Mouse (Mus musculus): ENCODE data around the gene Sipa1l2.

Sipa1l2 gene

GRCm38 (mm10) chr8:125474876-125475275 lies 94.7 kb downstream of the Sipa1l2 start:
- Histone ChIP-seq H3K9me3 (ENCODE audit: low read length) (no peaks in the 10 kb centered on the region), H3K4me1 (replicated peaks; ENCODE audit: low read depth, low read length) (peaks cover 70% of the 10 kb centered on the region), H3K27me3 (ENCODE audit: insufficient read depth, low read length) (no peaks in the 10 kb centered on the region), H3K4me3 (replicated peaks; ENCODE audit: low read length) (no peak overlapping the region), H3K36me3 (ENCODE audit: insufficient read depth, low read length) (peaks cover 43% of the 10 kb centered on the region)
- TF ChIP-seq NANOG (IDR thresholded peaks at IDR 0.05; ENCODE audit: borderline replicate concordance, low read length) (no peak), POU5F1 (IDR thresholded peaks at IDR 0.05; ENCODE audit: borderline replicate concordance, low read length) (no peak), CTCF (conservative IDR thresholded peaks at IDR 0.05; ENCODE audit: low read length) (no peak)

GRCm38 (mm10) chr8:125471374-125471773 lies 98.2 kb downstream of the Sipa1l2 start:
- no peak overlapping the region for H3K4me3 ChIP-seq (replicated peaks; ENCODE audit: low read length)
- no peaks in the 10 kb centered on the region for H3K9me3 ChIP-seq (ENCODE audit: low read length)
- no peaks in the 10 kb centered on the region for H3K27me3 ChIP-seq (ENCODE audit: insufficient read depth, low read length)
- peaks cover 64% of the 10 kb centered on the region for H3K36me3 ChIP-seq (ENCODE audit: insufficient read depth, low read length)
- H3K4me1 ChIP-seq (replicated peaks; ENCODE audit: low read depth, low read length), result peaks cover 50% of the 10 kb centered on the region
- TF ChIP-seq NANOG (IDR thresholded peaks at IDR 0.05; ENCODE audit: borderline replicate concordance, low read length) (no peak), CTCF (conservative IDR thresholded peaks at IDR 0.05; ENCODE audit: low read length) (no peak), POU5F1 (IDR thresholded peaks at IDR 0.05; ENCODE audit: borderline replicate concordance, low read length) (no peak)

DNA sequence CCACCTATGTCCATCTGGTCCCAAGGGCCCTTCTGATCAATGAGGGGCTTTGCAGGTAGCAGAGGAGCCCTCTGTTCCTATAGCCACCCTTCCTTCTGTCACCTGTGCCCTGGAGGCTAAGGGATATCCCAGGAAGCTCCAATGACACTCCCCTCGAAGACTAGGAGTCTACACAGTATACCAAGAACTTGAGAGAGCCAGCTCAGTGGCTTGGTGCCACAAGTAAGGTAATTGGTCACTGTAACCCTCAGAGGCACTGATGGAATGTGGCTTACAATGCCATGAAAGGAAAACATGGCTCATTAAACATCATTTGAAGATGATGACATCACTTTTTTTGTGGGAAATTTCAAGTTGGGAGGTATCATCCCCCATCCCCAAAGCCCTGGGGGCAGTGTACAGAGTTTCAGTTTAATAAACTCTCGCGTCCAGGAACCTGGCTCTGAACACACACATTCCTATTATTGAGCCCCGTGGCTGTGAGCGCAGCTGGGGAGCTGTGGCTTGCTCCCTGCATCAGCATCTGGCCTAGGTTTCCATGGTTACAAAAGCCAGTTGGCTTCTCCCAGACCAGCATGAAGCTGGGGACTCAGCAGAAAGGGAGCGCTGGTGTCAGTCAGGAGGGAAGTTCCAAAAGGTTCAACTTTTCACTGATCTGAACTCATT lies 104.3 kb downstream of the Sipa1l2 start:
- no peak overlapping the region for H3K4me3 ChIP-seq (replicated peaks; ENCODE audit: low read length)
- TF ChIP-seq CTCF (conservative IDR thresholded peaks at IDR 0.05; ENCODE audit: low read length), result no peak
- no peak for TF ChIP-seq NANOG (IDR thresholded peaks at IDR 0.05; ENCODE audit: borderline replicate concordance, low read length)
- no peak for TF ChIP-seq POU5F1 (IDR thresholded peaks at IDR 0.05; ENCODE audit: borderline replicate concordance, low read length)
- H3K27me3 ChIP-seq (ENCODE audit: insufficient read depth, low read length), result no peaks in the 10 kb centered on the region

DNA sequence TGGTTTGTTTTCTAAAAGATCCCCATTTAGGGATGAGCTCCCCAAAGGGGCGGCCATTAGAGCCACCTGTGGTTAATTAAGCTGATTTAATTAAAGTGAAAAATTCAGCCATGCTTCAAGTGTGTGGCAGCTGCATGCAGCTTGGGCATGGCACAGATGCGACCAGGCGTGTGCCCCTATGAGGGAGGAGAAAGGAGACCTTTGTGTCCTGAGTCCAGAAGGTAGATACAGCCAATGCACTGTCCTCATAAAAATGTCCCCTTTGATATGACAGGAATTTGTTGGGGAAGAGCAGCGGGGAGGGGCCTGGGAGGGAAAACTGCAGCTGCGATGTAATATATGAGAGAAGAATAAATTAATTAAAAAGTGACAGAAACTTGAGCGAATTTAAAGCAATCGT lies 106.7 kb downstream of the Sipa1l2 start:
- TF ChIP-seq POU5F1 (IDR thresholded peaks at IDR 0.05; ENCODE audit: borderline replicate concordance, low read length), result no peak
- TF ChIP-seq CTCF (conservative IDR thresholded peaks at IDR 0.05; ENCODE audit: low read length), result no peak
- no peak for TF ChIP-seq NANOG (IDR thresholded peaks at IDR 0.05; ENCODE audit: borderline replicate concordance, low read length)
- peaks cover 33% of the 10 kb centered on the region for H3K36me3 ChIP-seq (ENCODE audit: insufficient read depth, low read length)
- peaks cover 74% of the 10 kb centered on the region for H3K4me1 ChIP-seq (replicated peaks; ENCODE audit: low read depth, low read length)
- no peaks in the 10 kb centered on the region for H3K27me3 ChIP-seq (ENCODE audit: insufficient read depth, low read length)
- H3K4me3 ChIP-seq (replicated peaks; ENCODE audit: low read length), result no peak overlapping the region
- no peaks in the 10 kb centered on the region for H3K9me3 ChIP-seq (ENCODE audit: low read length)

More for the DNA sequence above, 104.3 kb downstream of the Sipa1l2 start:
- Histone ChIP-seq H3K36me3 (ENCODE audit: insufficient read depth, low read length) (peaks cover 50% of the 10 kb centered on the region), H3K9me3 (ENCODE audit: low read length) (no peaks in the 10 kb centered on the region), H3K4me1 (replicated peaks; ENCODE audit: low read depth, low read length) (peaks cover 59% of the 10 kb centered on the region)

GRCm38 (mm10) chr8:125461504-125461903 lies 108.1 kb downstream of the Sipa1l2 start:
- Histone ChIP-seq H3K36me3 (ENCODE audit: insufficient read depth, low read length) (peaks cover 34% of the 10 kb centered on the region), H3K27me3 (ENCODE audit: insufficient read depth, low read length) (no peaks in the 10 kb centered on the region), H3K4me1 (replicated peaks; ENCODE audit: low read depth, low read length) (peaks cover 79% of the 10 kb centered on the region), H3K9me3 (ENCODE audit: low read length) (no peaks in the 10 kb centered on the region), H3K4me3 (replicated peaks; ENCODE audit: low read length) (no peak overlapping the region)
- TF ChIP-seq CTCF (conservative IDR thresholded peaks at IDR 0.05; ENCODE audit: low read length) (no peak), POU5F1 (IDR thresholded peaks at IDR 0.05; ENCODE audit: borderline replicate concordance, low read length) (no peak), NANOG (IDR thresholded peaks at IDR 0.05; ENCODE audit: borderline replicate concordance, low read length) (no peak)

GRCm38 (mm10) chr8:125460602-125461001 lies 109.0 kb downstream of the Sipa1l2 start:
- Histone ChIP-seq H3K4me3 (replicated peaks; ENCODE audit: low read length) (peak overlapping the region; percentile 35; the same call in 1 of the 2 replicates), H3K36me3 (ENCODE audit: insufficient read depth, low read length) (peaks cover 29% of the 10 kb centered on the region), H3K9me3 (ENCODE audit: low read length) (no peaks in the 10 kb centered on the region), H3K4me1 (replicated peaks; ENCODE audit: low read depth, low read length) (peaks cover 82% of the 10 kb centered on the region), H3K27me3 (ENCODE audit: insufficient read depth, low read length) (no peaks in the 10 kb centered on the region)
- TF ChIP-seq CTCF (conservative IDR thresholded peaks at IDR 0.05; ENCODE audit: low read length), result no peak
- no peak for TF ChIP-seq POU5F1 (IDR thresholded peaks at IDR 0.05; ENCODE audit: borderline replicate concordance, low read length)
- no peak; the same call in 1 of the 2 replicates for TF ChIP-seq NANOG (IDR thresholded peaks at IDR 0.05; ENCODE audit: borderline replicate concordance, low read length)

DNA sequence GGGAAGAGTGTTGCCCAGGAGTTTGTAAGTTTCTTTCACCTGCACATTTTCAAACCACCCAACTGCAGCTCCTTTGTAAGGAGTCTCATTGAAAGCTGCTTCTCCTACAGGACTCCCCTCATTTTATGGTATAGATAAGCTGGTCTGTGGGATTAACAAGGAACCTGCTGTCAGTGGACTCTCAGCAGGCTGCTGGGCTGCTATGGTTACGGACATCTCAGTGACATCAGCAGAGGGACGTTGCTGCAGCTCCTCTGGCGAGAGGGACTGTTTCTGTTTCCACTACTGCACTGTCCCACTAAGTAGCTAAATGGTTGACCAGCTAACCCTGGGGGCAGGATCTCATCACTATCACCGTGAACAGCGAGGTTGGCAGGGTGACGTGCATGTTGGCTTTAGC lies 120.6 kb downstream of the Sipa1l2 start:
- Histone ChIP-seq H3K36me3 (ENCODE audit: insufficient read depth, low read length) (peaks cover 91% of the 10 kb centered on the region), H3K27me3 (ENCODE audit: insufficient read depth, low read length) (no peaks in the 10 kb centered on the region)

GRCm38 (mm10) chr8:125447543-125447942 lies 122.1 kb downstream of the Sipa1l2 start:
- H3K9me3 ChIP-seq (ENCODE audit: low read length), result no peaks in the 10 kb centered on the region
- H3K36me3 ChIP-seq (ENCODE audit: insufficient read depth, low read length), result peaks cover 92% of the 10 kb centered on the region
- H3K4me1 ChIP-seq (replicated peaks; ENCODE audit: low read depth, low read length), result peaks cover 10% of the 10 kb centered on the region
- no peak for TF ChIP-seq NANOG (IDR thresholded peaks at IDR 0.05; ENCODE audit: borderline replicate concordance, low read length)
- no peak for TF ChIP-seq POU5F1 (IDR thresholded peaks at IDR 0.05; ENCODE audit: borderline replicate concordance, low read length)
- TF ChIP-seq CTCF (conservative IDR thresholded peaks at IDR 0.05; ENCODE audit: low read length), result no peak
- H3K27me3 ChIP-seq (ENCODE audit: insufficient read depth, low read length), result no peaks in the 10 kb centered on the region
- H3K4me3 ChIP-seq (replicated peaks; ENCODE audit: low read length), result no peak overlapping the region

More for the DNA sequence above, 120.6 kb downstream of the Sipa1l2 start:
- Histone ChIP-seq H3K9me3 (ENCODE audit: low read length) (no peaks in the 10 kb centered on the region), H3K4me3 (replicated peaks; ENCODE audit: low read length) (no peak overlapping the region), H3K4me1 (replicated peaks; ENCODE audit: low read depth, low read length) (peaks cover 16% of the 10 kb centered on the region)
- TF ChIP-seq NANOG (IDR thresholded peaks at IDR 0.05; ENCODE audit: borderline replicate concordance, low read length) (no peak), CTCF (conservative IDR thresholded peaks at IDR 0.05; ENCODE audit: low read length) (no peak)

DNA sequence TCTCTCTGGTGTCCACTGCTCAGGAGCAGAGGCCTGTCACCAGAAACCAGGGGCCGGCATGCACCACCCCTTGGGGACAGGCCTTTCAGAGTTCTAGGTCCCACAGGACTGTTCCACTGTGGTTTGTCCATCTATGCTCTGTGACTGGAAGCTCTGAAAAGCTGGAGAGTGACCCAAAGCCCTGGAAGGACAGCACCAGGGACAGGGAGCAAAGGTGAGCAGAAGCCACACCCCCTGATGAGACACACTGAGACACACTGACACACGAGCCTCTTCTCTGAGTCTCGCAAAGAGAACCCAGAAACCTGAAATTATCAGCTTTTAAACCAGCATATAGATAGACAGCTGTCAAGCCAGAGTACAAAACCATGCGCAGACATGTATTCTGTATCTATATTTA lies 123.4 kb downstream of the Sipa1l2 start:
- TF ChIP-seq POU5F1 (IDR thresholded peaks at IDR 0.05; ENCODE audit: borderline replicate concordance, low read length), result no peak
- TF ChIP-seq NANOG (IDR thresholded peaks at IDR 0.05; ENCODE audit: borderline replicate concordance, low read length), result no peak
- TF ChIP-seq CTCF (conservative IDR thresholded peaks at IDR 0.05; ENCODE audit: low read length), result no peak
- no peaks in the 10 kb centered on the region for H3K9me3 ChIP-seq (ENCODE audit: low read length)
- no peaks in the 10 kb centered on the region for H3K4me1 ChIP-seq (replicated peaks; ENCODE audit: low read depth, low read length)
- no peak overlapping the region for H3K4me3 ChIP-seq (replicated peaks; ENCODE audit: low read length)
- no peaks in the 10 kb centered on the region for H3K27me3 ChIP-seq (ENCODE audit: insufficient read depth, low read length)
- peaks cover 97% of the 10 kb centered on the region for H3K36me3 ChIP-seq (ENCODE audit: insufficient read depth, low read length)
